Mouse (Mus musculus): ENCODE measurements at regions not wholly inside any gene's neighbourhood (a gene's known extent, or its start where the extent isn't known, plus 50 kb on each side); places are given as distances from the start of the nearest gene placed in this dataset.

DNA sequence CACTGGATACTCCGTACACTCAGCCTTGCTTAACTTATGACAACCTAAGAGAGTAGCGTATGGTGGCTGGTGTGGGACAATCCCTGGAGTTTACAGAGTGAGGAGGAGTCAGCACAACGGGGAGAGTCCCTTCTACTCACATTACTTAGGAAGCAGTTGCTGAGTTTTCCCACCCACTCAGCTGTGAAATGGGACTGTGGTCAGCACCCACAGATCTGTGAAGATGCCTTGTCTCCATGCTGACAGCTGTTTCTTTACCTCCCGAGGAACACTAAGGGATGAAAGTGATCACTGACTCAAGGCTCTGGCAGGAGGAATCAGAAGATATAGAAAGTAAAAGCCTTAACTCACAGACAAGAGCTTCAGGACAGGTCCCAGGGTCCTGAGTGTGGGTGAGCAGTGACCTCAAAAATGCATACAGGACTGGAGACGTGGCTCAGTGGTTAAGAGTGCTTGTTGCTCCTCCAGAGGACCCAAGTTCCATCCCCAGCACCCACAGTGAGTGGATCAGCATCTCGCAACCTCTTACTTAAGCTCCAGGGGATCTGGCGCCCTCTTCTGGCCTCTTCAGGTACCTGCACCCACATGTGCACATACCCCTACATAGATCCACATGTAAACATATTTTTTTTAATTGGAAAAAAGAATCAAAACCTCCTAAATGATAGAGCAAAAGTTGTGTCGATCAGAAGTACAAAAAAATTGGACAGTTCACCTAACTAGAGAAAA is 97.8 kb downstream of the Kctd15 start:
- Histone ChIP-seq H3K27ac (no peak overlapping the region), H3K4me3 (replicated peaks; ENCODE audit: low read length) (no peak overlapping the region), H3K36me3 (replicated peaks; ENCODE audit: control insufficient read depth, insufficient read depth) (no peaks in the 10 kb centered on the region), H3K9me3 (ENCODE audit: control insufficient read depth, low read length) (0 out of 2 replicates have a peak, but pooled peaks cover 3% of the 10 kb centered on the region), H3K27me3 (ENCODE audit: control insufficient read depth, insufficient read depth, low read length) (no peaks in the 10 kb centered on the region), H3K4me1 (replicated peaks; ENCODE audit: control insufficient read depth, insufficient read depth, low read length) (no peaks in the 10 kb centered on the region), H3K4me2 (replicated peaks) (no peak overlapping the region), H3K9ac (no peak overlapping the region)
- ATAC-seq (ENCODE audit: low FRiP score) (no peak), DNase-seq (ENCODE audit: low spot score) (no peak)
- WGBS = 87% methylated on average over 8 of the region's 8 CpGs

GRCm38 (mm10) chr7:34555196-34555595 is 101.3 kb downstream of the Kctd15 start:
- no peak for ATAC-seq (ENCODE audit: low FRiP score)

GRCm38 (mm10) chr7:34546609-34547316 is 109.8 kb downstream of the Kctd15 start:
- H3K4me3 ChIP-seq (replicated peaks; ENCODE audit: low read length) = no peak overlapping the region
- WGBS = 86% methylated on average over 19 of the region's 19 CpGs
- no peak overlapping the region for H3K4me2 ChIP-seq (replicated peaks)
- no peaks in the 10 kb centered on the region for H3K36me3 ChIP-seq (replicated peaks; ENCODE audit: control insufficient read depth, insufficient read depth)
- ATAC-seq (ENCODE audit: low FRiP score) = no peak
- no peak overlapping the region for H3K27ac ChIP-seq
- no peaks in the 10 kb centered on the region for H3K27me3 ChIP-seq (ENCODE audit: control insufficient read depth, insufficient read depth, low read length)
- no peak for DNase-seq (ENCODE audit: low spot score)
- no peaks in the 10 kb centered on the region for H3K9me3 ChIP-seq (ENCODE audit: control insufficient read depth, low read length)
- no peaks in the 10 kb centered on the region for H3K4me1 ChIP-seq (replicated peaks; ENCODE audit: control insufficient read depth, insufficient read depth, low read length)
- H3K9ac ChIP-seq = no peak overlapping the region

More at GRCm38 (mm10) chr7:34555196-34555595, 101.3 kb downstream of the Kctd15 start:
- no peak overlapping the region for H3K4me2 ChIP-seq (replicated peaks)
- H3K4me1 ChIP-seq (replicated peaks; ENCODE audit: control insufficient read depth, insufficient read depth, low read length) = no peaks in the 10 kb centered on the region
- no peak overlapping the region for H3K4me3 ChIP-seq (replicated peaks; ENCODE audit: low read length)
- H3K27me3 ChIP-seq (ENCODE audit: control insufficient read depth, insufficient read depth, low read length) = no peaks in the 10 kb centered on the region
- H3K27ac ChIP-seq = no peak overlapping the region
- no peaks in the 10 kb centered on the region for H3K36me3 ChIP-seq (replicated peaks; ENCODE audit: control insufficient read depth, insufficient read depth)
- 78% methylated on average over 6 of the region's 6 CpGs for WGBS
- 0 out of 2 replicates have a peak, but pooled peaks cover 3% of the 10 kb centered on the region for H3K9me3 ChIP-seq (ENCODE audit: control insufficient read depth, low read length)
- no peak for DNase-seq (ENCODE audit: low spot score)
- no peak overlapping the region for H3K9ac ChIP-seq

- Histone ChIP-seq H3K9me3 (ENCODE audit: control insufficient read depth, low read length) (no peaks in the 10 kb centered on the region), H3K27ac (no peak overlapping the region), H3K4me1 (replicated peaks; ENCODE audit: control insufficient read depth, insufficient read depth, low read length) (no peaks in the 10 kb centered on the region), H3K36me3 (replicated peaks; ENCODE audit: control insufficient read depth, insufficient read depth) (no peaks in the 10 kb centered on the region), H3K4me2 (replicated peaks) (no peak overlapping the region), H3K4me3 (replicated peaks; ENCODE audit: low read length) (no peak overlapping the region), H3K27me3 (ENCODE audit: control insufficient read depth, insufficient read depth, low read length) (no peaks in the 10 kb centered on the region), H3K9ac (no peak overlapping the region)
- ATAC-seq (ENCODE audit: low FRiP score) (no peak), DNase-seq (ENCODE audit: low spot score) (no peak)
- whole genome bisulfite sequencing = 90% methylated on average over 11 of the region's 11 CpGs
Measured at GRCm38 (mm10) chr7:34545906-34546305, 110.6 kb downstream of the Kctd15 start.

- Histone ChIP-seq H3K4me2 (replicated peaks) (no peak overlapping the region), H3K27me3 (ENCODE audit: control insufficient read depth, insufficient read depth, low read length) (no peaks in the 10 kb centered on the region), H3K27ac (no peak overlapping the region), H3K9me3 (ENCODE audit: control insufficient read depth, low read length) (no peaks in the 10 kb centered on the region), H3K36me3 (replicated peaks; ENCODE audit: control insufficient read depth, insufficient read depth) (no peaks in the 10 kb centered on the region), H3K4me1 (replicated peaks; ENCODE audit: control insufficient read depth, insufficient read depth, low read length) (no peaks in the 10 kb centered on the region), H3K9ac (no peak overlapping the region), H3K4me3 (replicated peaks; ENCODE audit: low read length) (no peak overlapping the region)
- DNase-seq (ENCODE audit: low spot score) (no peak), ATAC-seq (ENCODE audit: low FRiP score) (no peak)
- WGBS = 78% methylated on average over 4 of the region's 4 CpGs
Measured at GRCm38 (mm10) chr7:34541906-34542305, 114.6 kb downstream of the Kctd15 start.

DNA sequence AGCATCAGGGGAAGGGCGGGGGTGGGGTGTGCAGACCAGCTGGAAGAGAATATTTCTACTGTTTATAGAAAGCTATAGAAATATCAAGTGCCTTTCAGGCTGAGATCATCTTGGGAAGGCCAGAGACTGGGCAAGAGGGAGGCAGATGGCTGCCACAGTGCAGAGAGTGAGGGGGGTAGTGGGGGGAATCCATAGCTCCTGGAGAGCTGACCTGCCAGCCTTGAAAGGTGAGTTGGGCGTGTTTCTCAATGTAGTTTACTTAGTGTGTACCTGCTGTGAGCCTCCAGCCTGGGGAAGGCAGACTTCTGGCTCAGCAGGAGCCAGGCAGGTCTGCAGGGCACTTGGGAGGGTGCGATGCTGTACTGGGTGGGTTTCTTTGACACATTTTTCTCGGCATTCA is 115.5 kb downstream of the Kctd15 start:
- Histone ChIP-seq H3K4me3 (replicated peaks; ENCODE audit: low read length) (no peak overlapping the region), H3K4me1 (replicated peaks; ENCODE audit: control insufficient read depth, insufficient read depth, low read length) (no peaks in the 10 kb centered on the region), H3K9ac (no peak overlapping the region), H3K36me3 (replicated peaks; ENCODE audit: control insufficient read depth, insufficient read depth) (no peaks in the 10 kb centered on the region), H3K9me3 (ENCODE audit: control insufficient read depth, low read length) (no peaks in the 10 kb centered on the region), H3K27ac (no peak overlapping the region), H3K27me3 (ENCODE audit: control insufficient read depth, insufficient read depth, low read length) (no peaks in the 10 kb centered on the region), H3K4me2 (replicated peaks) (no peak overlapping the region)
- ATAC-seq (ENCODE audit: low FRiP score) (no peak), DNase-seq (ENCODE audit: low spot score) (no peak)
- WGBS = 86% methylated on average over 4 of the region's 4 CpGs

DNA sequence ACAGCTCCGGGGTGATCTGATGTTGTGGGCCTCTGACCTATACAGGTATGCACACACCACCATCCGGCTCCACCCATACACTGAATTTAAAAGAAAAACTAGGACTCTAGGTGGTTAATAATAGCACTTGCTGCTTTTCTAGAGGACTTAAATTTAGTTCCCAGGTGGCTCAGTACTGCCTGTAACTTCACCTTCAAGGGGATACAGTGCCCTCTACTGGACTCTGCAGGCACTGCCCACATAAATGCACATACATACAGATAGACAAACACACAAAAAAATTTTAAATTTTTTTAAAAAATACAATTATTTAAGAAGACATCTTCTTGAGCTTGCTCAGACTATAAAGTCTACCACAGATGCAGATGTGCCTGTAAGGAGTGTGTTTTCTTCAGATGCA is 116.7 kb downstream of the Kctd15 start:
- no peaks in the 10 kb centered on the region for H3K36me3 ChIP-seq (replicated peaks; ENCODE audit: control insufficient read depth, insufficient read depth)
- no peak for ATAC-seq (ENCODE audit: low FRiP score)
- WGBS = 96% methylated on average over 2 of the region's 2 CpGs
- no peaks in the 10 kb centered on the region for H3K27me3 ChIP-seq (ENCODE audit: control insufficient read depth, insufficient read depth, low read length)
- H3K4me3 ChIP-seq (replicated peaks; ENCODE audit: low read length) = no peak overlapping the region
- no peaks in the 10 kb centered on the region for H3K9me3 ChIP-seq (ENCODE audit: control insufficient read depth, low read length)
- H3K9ac ChIP-seq = no peak overlapping the region
- no peak overlapping the region for H3K4me2 ChIP-seq (replicated peaks)
- no peak for DNase-seq (ENCODE audit: low spot score)
- H3K27ac ChIP-seq = no peak overlapping the region
- H3K4me1 ChIP-seq (replicated peaks; ENCODE audit: control insufficient read depth, insufficient read depth, low read length) = no peaks in the 10 kb centered on the region

GRCm38 (mm10) chr7:34538310-34539055 is 118.0 kb downstream of the Kctd15 start:
- no peaks in the 10 kb centered on the region for H3K27me3 ChIP-seq (ENCODE audit: control insufficient read depth, insufficient read depth, low read length)
- H3K9me3 ChIP-seq (ENCODE audit: control insufficient read depth, low read length) = no peaks in the 10 kb centered on the region
- ATAC-seq (ENCODE audit: low FRiP score) (no peak), DNase-seq (ENCODE audit: low spot score) (no peak)
- WGBS = 80% methylated on average over 20 of the region's 20 CpGs
- H3K9ac ChIP-seq = no peak overlapping the region
- H3K4me3 ChIP-seq (replicated peaks; ENCODE audit: low read length) = no peak overlapping the region
- H3K36me3 ChIP-seq (replicated peaks; ENCODE audit: control insufficient read depth, insufficient read depth) = no peaks in the 10 kb centered on the region
- no peak overlapping the region for H3K27ac ChIP-seq
- no peak overlapping the region for H3K4me2 ChIP-seq (replicated peaks)
- H3K4me1 ChIP-seq (replicated peaks; ENCODE audit: control insufficient read depth, insufficient read depth, low read length) = no peaks in the 10 kb centered on the region

GRCm38 (mm10) chr7:34537122-34537521 is 119.4 kb downstream of the Kctd15 start:
- H3K9ac ChIP-seq = no peak overlapping the region
- H3K9me3 ChIP-seq (ENCODE audit: control insufficient read depth, low read length) = no peaks in the 10 kb centered on the region
- no peak overlapping the region for H3K27ac ChIP-seq
- H3K4me1 ChIP-seq (replicated peaks; ENCODE audit: control insufficient read depth, insufficient read depth, low read length) = no peaks in the 10 kb centered on the region
- H3K4me2 ChIP-seq (replicated peaks) = no peak overlapping the region
- H3K27me3 ChIP-seq (ENCODE audit: control insufficient read depth, insufficient read depth, low read length) = no peaks in the 10 kb centered on the region
- WGBS = 80% methylated on average over 9 of the region's 9 CpGs
- H3K4me3 ChIP-seq (replicated peaks; ENCODE audit: low read length) = no peak overlapping the region
- no peaks in the 10 kb centered on the region for H3K36me3 ChIP-seq (replicated peaks; ENCODE audit: control insufficient read depth, insufficient read depth)
- DNase-seq (ENCODE audit: low spot score) (no peak), ATAC-seq (ENCODE audit: low FRiP score) (no peak)

All from hindbrain, embryonic 14.5 days (tissue).